Mouse (Mus musculus) lung, adult 2 months (tissue): ENCODE measurements around the gene 1700001C02Rik.

ENCODE experiments used
- CTCF ChIP-seq: fragments of 200-500 bp; IDR thresholded peaks from 2 replicates; pipeline ENCODE4 v1.5.1; 2011; ENCODE audit warnings: mild to moderate bottlenecking, low read length, control low read depth; ENCODE audit not compliant: insufficient read depth
- POLR2A ChIP-seq: fragments of 200-500 bp; IDR thresholded peaks from 2 replicates; pipeline ENCODE4 v1.6.1; 2011; ENCODE audit warnings: low read depth, mild to moderate bottlenecking, control low read depth, low read length, borderline replicate concordance; ENCODE audit errors: extremely low read depth

DNA sequence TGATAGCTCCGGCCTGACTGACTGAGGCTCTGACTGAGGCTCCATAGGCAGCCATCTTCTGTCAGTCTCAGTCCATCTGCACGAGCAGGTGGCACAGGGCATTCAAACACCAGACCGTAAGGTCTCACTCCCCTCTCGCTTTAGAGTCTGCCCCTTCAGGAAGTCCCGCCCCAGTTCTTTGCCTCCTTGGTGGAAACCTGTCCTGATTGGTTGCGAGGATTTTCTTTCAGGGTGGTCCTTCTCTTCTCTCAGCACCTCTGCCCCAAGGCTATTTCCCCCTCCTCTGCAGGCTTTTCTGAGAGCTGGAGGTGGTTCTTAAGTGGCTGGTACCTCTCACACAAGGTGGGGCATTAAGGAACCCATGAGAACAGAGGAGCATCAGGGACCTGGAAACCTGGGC, 4.6 kb downstream of the 1700001C02Rik start:
- TF ChIP-seq CTCF (no peak), POLR2A (no peak)
